Mouse (Mus musculus): ENCODE results near the gene Cib3.

The Cib3 gene

GRCm38 (mm10) chr8:72212751-72213150 is at the start of gene Cib3:
TSS of gene Cib3 (minus strand) at chr8:72212837.
- DNase-seq, result peak; percentile 15

GRCm38 (mm10) chr8:72261872-72262271 is 49.2 kb upstream of the Cib3 start:
- DNase-seq, result no peak

- no peak for DNase-seq
Measured at GRCm38 (mm10) chr8:72261431-72261830, 48.8 kb upstream of the Cib3 start.

GRCm38 (mm10) chr8:72261019-72261418 is 48.4 kb upstream of the Cib3 start:
- no peak for DNase-seq

DNA sequence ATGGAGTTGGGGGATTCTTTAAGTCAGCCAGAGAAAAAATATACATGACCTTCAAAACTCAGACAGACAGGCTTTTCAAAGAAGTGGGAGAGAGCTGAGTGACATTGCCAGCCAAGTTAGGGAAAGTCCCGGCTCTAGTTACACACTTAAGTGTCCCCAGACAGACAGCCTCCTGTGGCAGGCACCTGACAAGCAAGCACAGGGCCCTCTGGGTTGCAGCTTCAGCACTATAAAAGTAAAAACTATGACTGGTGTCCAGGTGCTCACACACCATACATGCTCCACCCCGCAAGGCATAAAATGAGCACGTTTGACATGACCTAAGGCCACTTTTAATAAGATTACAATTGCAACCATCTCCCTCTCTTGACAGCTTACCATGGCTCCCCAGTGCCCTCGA is 47.9 kb upstream of the Cib3 start:
- DNase-seq, result no peak

GRCm38 (mm10) chr8:72259862-72260261 is 47.2 kb upstream of the Cib3 start:
- no peak for DNase-seq

GRCm38 (mm10) chr8:72257902-72258238 is 45.2 kb upstream of the Cib3 start:
- DNase-seq, result no peak

GRCm38 (mm10) chr8:72257171-72257901 is 44.7 kb upstream of the Cib3 start:
- DNase-seq, result peak; percentile 22

- DNase-seq, result no peak
Measured at GRCm38 (mm10) chr8:72244610-72245009, 32.0 kb upstream of the Cib3 start.

DNA sequence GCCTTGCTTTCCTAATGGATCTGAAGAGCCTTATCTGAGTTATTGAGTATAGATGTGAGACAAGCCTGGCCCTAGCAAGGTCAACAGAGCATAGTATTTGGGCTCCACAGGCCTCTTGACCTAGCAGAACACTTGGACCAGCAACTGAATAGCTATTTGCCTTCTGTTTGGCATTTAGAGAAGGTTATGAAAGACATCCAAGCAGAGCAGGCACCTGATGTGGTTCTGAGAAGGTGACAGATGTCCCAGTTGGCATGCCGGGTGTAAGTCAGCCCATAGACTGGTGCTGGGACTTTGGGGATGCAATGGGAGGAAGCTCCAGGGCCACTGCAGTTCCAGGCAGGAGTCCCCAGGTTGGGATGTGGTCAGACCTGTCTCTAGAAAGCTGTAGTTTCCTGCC is 29.6 kb upstream of the Cib3 start:
- no peak for DNase-seq

GRCm38 (mm10) chr8:72240951-72241350 is 28.3 kb upstream of the Cib3 start:
- DNase-seq, result no peak

DNA sequence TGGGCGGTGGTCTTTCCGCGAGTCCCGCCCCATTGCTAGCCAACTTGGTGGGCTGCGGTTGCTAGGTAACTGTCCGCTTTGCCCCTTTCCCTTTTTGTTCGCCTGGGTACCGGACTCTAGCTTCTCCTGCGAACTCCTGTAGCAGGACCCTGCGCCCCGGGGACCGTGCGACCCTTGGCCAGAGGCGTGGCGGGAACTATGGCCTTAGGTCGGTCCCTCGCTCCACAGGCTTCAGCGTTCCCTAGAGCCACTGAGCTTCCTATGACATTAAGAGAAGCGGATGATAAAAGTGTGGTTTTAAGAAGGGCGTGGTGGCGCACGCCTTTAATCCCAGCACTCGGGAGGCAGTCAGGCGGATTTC is 27.7 kb upstream of the Cib3 start:
- DNase-seq, result no peak

GRCm38 (mm10) chr8:72239499-72240402 is 27.1 kb upstream of the Cib3 start, which contains the start of gene Ap1m1:
TSS of gene Ap1m1 (plus strand) at chr8:72240018.
- peak; percentile 98 for DNase-seq

GRCm38 (mm10) chr8:72222656-72223055 is 10.0 kb upstream of the Cib3 start:
- DNase-seq, result no peak

GRCm38 (mm10) chr8:72220758-72221157 is 8.1 kb upstream of the Cib3 start:
- DNase-seq, result no peak

DNA sequence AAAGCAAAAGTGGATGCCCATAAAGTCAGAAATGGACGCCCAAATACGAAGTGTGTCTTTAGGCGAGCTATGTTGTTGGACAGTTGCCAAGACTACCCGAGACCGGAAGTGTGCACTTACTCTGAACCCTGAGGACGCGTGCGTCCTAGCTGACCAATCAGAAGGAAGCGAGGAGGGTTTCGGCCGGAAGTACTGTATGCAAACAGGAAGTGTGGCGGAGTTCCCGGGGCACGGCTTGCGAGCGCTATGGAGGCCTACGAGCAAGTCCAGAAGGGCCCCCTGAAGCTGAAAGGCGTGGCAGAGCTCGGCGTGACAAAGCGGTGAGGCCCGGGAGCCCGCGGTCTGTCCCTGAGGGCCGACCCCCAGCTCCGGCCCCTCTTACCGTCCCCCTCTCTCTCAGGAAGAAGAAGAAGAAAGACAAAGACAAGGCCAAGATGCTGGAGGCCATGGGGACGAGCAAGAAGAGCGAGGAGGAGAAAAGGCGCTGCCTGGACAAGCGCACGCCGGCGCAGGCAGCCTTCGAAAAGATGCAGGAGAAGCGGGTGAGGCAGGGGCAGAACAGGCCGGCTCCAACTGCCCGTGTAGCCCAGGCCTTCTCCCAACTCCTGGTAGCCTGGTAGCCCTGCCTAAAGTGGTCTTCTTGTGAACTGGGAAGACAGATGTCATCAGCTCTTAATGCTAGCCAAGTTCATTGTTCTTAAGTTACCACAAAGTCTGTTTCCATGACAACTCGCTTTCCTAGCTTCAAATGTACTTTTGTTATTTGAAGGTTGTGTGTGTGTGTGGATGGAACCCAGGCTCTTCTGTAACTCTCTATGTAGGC is 7.1 kb upstream of the Cib3 start, which contains the start of gene Fam32a:
Fam32a (plus strand) TSS at position 190 of the 823 bp plus-strand sequence.
- peak; percentile 84 for DNase-seq

DNA sequence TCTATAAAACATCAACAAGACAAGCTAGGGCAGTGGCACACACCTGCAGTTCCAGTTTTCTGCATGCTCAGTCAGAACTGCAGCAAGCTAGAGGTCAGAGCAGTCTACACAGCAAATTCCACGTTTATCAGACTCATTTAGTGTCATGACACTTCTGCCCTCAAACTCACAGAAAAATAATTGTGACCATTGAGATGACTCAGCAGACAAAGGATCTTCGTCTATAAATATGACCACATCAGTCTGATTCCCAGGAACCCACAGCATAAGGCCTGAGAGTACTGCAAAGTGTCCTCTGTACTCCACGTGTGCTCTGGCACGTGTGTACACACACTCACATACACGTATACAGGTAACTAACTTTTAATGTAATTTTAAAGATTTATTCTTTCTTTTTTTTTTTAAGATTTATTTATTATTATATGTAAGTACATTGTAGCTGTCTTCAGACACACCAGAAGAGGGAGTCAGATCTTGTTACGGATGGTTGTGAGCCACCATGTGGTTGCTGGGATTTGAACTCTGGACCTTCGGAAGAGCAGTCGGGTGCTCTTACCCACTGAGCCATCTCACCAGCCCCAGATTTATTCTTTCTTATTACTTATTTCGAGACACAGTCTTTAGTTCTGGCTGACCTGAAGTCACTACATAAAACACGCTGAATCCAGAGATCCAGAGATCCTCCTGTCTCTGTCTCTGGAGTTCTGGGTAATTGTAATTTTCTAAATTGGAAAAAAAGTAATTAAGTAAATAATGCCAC is 6.3 kb upstream of the Cib3 start:
- no peak for DNase-seq

DNA sequence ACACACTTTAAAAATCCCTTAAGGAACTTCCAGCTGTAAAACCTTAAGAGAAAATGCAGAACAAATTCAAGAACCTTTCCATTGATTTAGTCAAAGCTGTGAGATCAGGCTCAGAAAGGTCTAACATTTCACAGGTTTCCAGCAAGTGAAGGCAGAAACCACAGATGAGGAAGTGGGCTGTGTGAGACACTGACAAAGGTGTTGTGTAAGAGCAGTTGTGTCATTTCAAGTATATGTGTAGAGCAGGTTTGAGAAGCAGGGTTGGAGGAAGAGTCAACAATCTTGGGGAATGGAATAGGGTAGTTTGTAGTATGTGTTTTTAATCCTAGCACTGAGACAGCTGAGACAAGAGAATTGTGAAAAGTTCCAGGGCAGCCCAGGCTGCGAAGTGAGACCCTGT is 3.2 kb upstream of the Cib3 start:
- no peak for DNase-seq

- no peak for DNase-seq
Measured at GRCm38 (mm10) chr8:72215060-72215459, 2.4 kb upstream of the Cib3 start.

DNA sequence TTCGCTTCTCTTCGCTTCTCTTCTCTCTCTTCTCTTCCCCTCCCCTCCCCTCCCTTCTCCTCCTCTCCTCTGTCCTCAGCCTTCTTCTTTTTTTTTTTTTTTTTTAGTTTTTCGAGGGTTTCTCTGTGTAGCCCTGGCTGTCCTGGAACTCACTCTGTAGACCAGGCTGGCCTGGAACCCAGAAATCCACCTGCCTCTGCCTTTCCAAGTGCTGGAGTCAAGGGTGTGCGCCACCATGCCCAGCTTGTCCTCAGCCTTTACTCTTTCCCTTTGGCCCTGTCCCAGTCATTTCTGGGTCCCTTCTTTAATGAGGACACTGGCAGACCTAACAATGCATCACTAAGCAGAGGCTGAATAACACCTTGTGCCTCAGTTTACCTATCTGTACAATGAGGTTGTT is 899 bp upstream of the Cib3 start, which contains the start of gene Gm11034:
Gm11034 (minus strand) TSS at position 101 of the 400 bp plus-strand sequence.
- no peak for DNase-seq

- no peak for DNase-seq
Measured at GRCm38 (mm10) chr8:72211846-72212245, 791 bp downstream of the Cib3 start.

- no peak for DNase-seq
Measured at GRCm38 (mm10) chr8:72210710-72211109, 1.9 kb downstream of the Cib3 start.
